Mouse (Mus musculus) spleen, postnatal 0 days (tissue): ENCODE results near the gene Arid2. TPM values are rescaled to one million over a fixed set of nuclear protein-coding genes. Genes with fewer than 3 reads are reported as not detected.

Experiments
- polyA plus RNA-seq: library from polyadenylated mRNA; unstranded; fragments of >200 nt; fragmentation: Nextera tagmentation; extraction: Ambion mirVana; gene quantifications from 2 replicates; pipeline ENCODE4 v1.2.1, GENCODE M21; 2015

Arid2 gene
- 14.9 and 15.9 TPM in 2 replicates for polyA plus RNA-seq

GRCm38 (mm10) chr15:96287369-96287975 is at the start of gene Arid2:
Arid2 (plus strand) TSS chr15:96287518.

Other genes starting within 250 kb of the Arid2 start
- gene Scaf11, start 173.3 kb downstream of the Arid2 start, polyA plus RNA-seq, result 65.7 and 66.3 TPM in 2 replicates